Mouse (Mus musculus) kidney, postnatal 0 days (tissue): ENCODE measurements at regions not wholly inside any gene's neighbourhood (a gene's known extent, or its start where the extent isn't known, plus 50 kb on each side); places are given as distances from the start of the nearest gene placed in this dataset.

Experiments used
- ATAC-seq: fragments of 200-750 bp; cut with Nextera tagmentation; replicated peaks from 2 replicates; pipeline ENCODE4 v1.8.0; 2017; ENCODE audit warnings: low read depth, moderate number of reproducible peaks, moderate TSS enrichment, moderate library complexity; ENCODE audit not compliant: low FRiP score
- DNase-seq: peaks from one replicate; pipeline ENCODE4 v3.0.0-alpha.2; 2016; ENCODE audit warnings: low spot score
- H3K27ac ChIP-seq: fragments of 300-500 bp; sonication (generic); 2 replicates; pipeline ENCODE4 v1.5.1; 2014; ENCODE audit warnings: mild to moderate bottlenecking
- H3K27me3 ChIP-seq: fragments of 300-500 bp; sonication (generic); 2 replicates; pipeline ENCODE4 v1.6.1; 2014; ENCODE audit warnings: low read length, mixed read lengths; ENCODE audit not compliant: insufficient read depth
- H3K36me3 ChIP-seq: fragments of 300-500 bp; sonication (generic); 2 replicates; pipeline ENCODE4 v1.6.1; 2014; ENCODE audit warnings: low read length, mixed read lengths; ENCODE audit not compliant: insufficient read depth
- H3K4me1 ChIP-seq: fragments of 300-500 bp; sonication (generic); replicated peaks from 2 replicates; pipeline ENCODE4 v1.6.1; 2014; ENCODE audit warnings: antibody characterized with exemption, low read length, mixed read lengths; ENCODE audit not compliant: insufficient read depth
- H3K4me2 ChIP-seq: fragments of 300-500 bp; sonication (generic); 2 replicates; pipeline ENCODE4 v1.6.1; 2014; ENCODE audit warnings: mild to moderate bottlenecking, low read length, moderate library complexity, mixed read lengths
- H3K4me3 ChIP-seq: fragments of 300-500 bp; sonication (generic); replicated peaks from 2 replicates; pipeline ENCODE4 v1.5.1; 2014; ENCODE audit warnings: low read depth, low read length
- H3K9ac ChIP-seq: fragments of 300-500 bp; sonication (generic); 2 replicates; pipeline ENCODE4 v1.6.1; 2014; ENCODE audit warnings: low read depth, low read length
- H3K9me3 ChIP-seq: fragments of 300-500 bp; sonication (generic); replicated peaks from 2 replicates; pipeline ENCODE4 v1.6.1; 2016; ENCODE audit warnings: low read length, inconsistent platforms, mixed read lengths
- CTCF ChIP-seq: IDR thresholded peaks from 2 replicates; pipeline ENCODE4 v1.5.1; 2016; ENCODE audit warnings: antibody characterized with exemption, low read depth, mild to moderate bottlenecking, moderate library complexity
- WGBS: fragments of 180-500 bp; shearing (Covaris S2); extraction: QIAGEN DNeasy Blood & Tissue Kit; methylation state at CpG from one replicate; pipeline ENCODE4 v1.1.7; 2014; 5-methylcytosine and 5-hydroxymethylcytosine counted together

GRCm38 (mm10) chr8:125338222-125338621 is 231.4 kb downstream of the Sipa1l2 start:
- Histone ChIP-seq H3K36me3 (no peaks in the 10 kb centered on the region), H3K9ac (no peak overlapping the region), H3K4me2 (no peak overlapping the region), H3K27ac (no peak overlapping the region), H3K4me1 (peaks cover 7% of the 10 kb centered on the region; the same call in 1 of the 2 replicates), H3K4me3 (no peak overlapping the region), H3K9me3 (no peaks in the 10 kb centered on the region), H3K27me3 (no peaks in the 10 kb centered on the region)
- TF ChIP-seq CTCF: peak; percentile 87
- 19% methylated on average over 6 of the region's 6 CpGs for WGBS
- DNase-seq (peak; percentile 86), ATAC-seq (no peak; the same call in 1 of the 2 replicates)

- no peaks in the 10 kb centered on the region for H3K36me3 ChIP-seq
- ATAC-seq (no peak), DNase-seq (no peak)
- WGBS: 21% methylated on average over 18 of the region's 18 CpGs
- no peak overlapping the region for H3K27ac ChIP-seq
- H3K9ac ChIP-seq: no peak overlapping the region
- no peaks in the 10 kb centered on the region for H3K27me3 ChIP-seq
- H3K4me3 ChIP-seq: no peak overlapping the region
- no peak for TF ChIP-seq CTCF
- peaks cover 2% of the 10 kb centered on the region; the same call in 1 of the 2 replicates for H3K4me1 ChIP-seq
- no peaks in the 10 kb centered on the region for H3K9me3 ChIP-seq
- H3K4me2 ChIP-seq: no peak overlapping the region
Measured at GRCm38 (mm10) chr8:125337444-125338077, 232.0 kb downstream of the Sipa1l2 start.

DNA sequence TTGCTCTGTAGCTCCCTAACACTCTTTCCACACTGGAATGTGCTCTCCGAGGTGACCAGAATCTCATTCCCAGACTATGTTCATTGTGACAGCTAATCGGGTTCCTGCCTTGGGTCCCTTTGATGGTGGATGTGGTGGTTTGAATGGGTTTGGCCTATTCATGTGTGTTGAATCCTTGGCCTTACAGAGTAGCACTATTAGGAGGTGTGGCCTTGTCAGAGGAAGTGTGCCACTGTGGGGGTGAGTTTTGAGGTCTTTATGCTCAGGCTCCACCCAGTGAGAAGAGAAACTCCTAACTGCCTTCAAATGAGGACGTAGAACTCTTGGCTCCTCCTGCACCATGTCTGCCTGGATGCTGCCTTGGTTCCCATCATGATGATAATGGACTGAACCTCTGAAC is 232.8 kb downstream of the Sipa1l2 start:
- TF ChIP-seq CTCF: no peak
- Histone ChIP-seq H3K9ac (no peak overlapping the region), H3K4me3 (no peak overlapping the region), H3K4me2 (no peak overlapping the region), H3K9me3 (no peaks in the 10 kb centered on the region), H3K27ac (no peak overlapping the region), H3K4me1 (no peaks in the 10 kb centered on the region), H3K27me3 (no peaks in the 10 kb centered on the region), H3K36me3 (no peaks in the 10 kb centered on the region)
- 53% methylated on average over 3 of the region's 3 CpGs for WGBS
- no peak for ATAC-seq
- no peak for DNase-seq

GRCm38 (mm10) chr8:125335575-125336370 is 233.8 kb downstream of the Sipa1l2 start:
- Histone ChIP-seq H3K27me3 (no peaks in the 10 kb centered on the region), H3K27ac (no peak overlapping the region), H3K4me3 (no peak overlapping the region), H3K9ac (no peak overlapping the region), H3K4me1 (no peaks in the 10 kb centered on the region), H3K4me2 (no peak overlapping the region), H3K36me3 (no peaks in the 10 kb centered on the region), H3K9me3 (no peaks in the 10 kb centered on the region)
- TF ChIP-seq CTCF: no peak
- ATAC-seq: no peak
- DNase-seq: peak; percentile 28
- 72% methylated on average over 28 of the region's 28 CpGs for WGBS

GRCm38 (mm10) chr8:125335171-125335570 is 234.4 kb downstream of the Sipa1l2 start:
- H3K9ac ChIP-seq: no peak overlapping the region
- no peaks in the 10 kb centered on the region for H3K4me1 ChIP-seq
- H3K27me3 ChIP-seq: no peaks in the 10 kb centered on the region
- no peak for TF ChIP-seq CTCF
- ATAC-seq (no peak), DNase-seq (no peak)
- H3K4me2 ChIP-seq: no peak overlapping the region
- no peak overlapping the region for H3K27ac ChIP-seq
- H3K4me3 ChIP-seq: no peak overlapping the region
- 54% methylated on average over 6 of the region's 6 CpGs for WGBS
- H3K36me3 ChIP-seq: no peaks in the 10 kb centered on the region
- no peaks in the 10 kb centered on the region for H3K9me3 ChIP-seq

GRCm38 (mm10) chr8:125330638-125331037 is 239.0 kb downstream of the Sipa1l2 start:
- no peak for ATAC-seq
- 79% methylated on average over 6 of the region's 6 CpGs for WGBS
- TF ChIP-seq CTCF: no peak

More at GRCm38 (mm10) chr8:125330638-125331037, 239.0 kb downstream of the Sipa1l2 start:
- no peaks in the 10 kb centered on the region for H3K36me3 ChIP-seq
- H3K4me2 ChIP-seq: no peak overlapping the region
- H3K27ac ChIP-seq: no peak overlapping the region
- H3K27me3 ChIP-seq: no peaks in the 10 kb centered on the region
- no peak for DNase-seq
- no peaks in the 10 kb centered on the region; the same call in 1 of the 2 replicates for H3K4me1 ChIP-seq
- H3K9ac ChIP-seq: no peak overlapping the region
- H3K9me3 ChIP-seq: no peaks in the 10 kb centered on the region
- H3K4me3 ChIP-seq: no peak overlapping the region
